Mouse (Mus musculus) layer of hippocampus, adult 8-10 months (tissue): ENCODE measurements around the gene Olfr380. TPM values are rescaled to one million over a fixed set of nuclear protein-coding genes. Genes with fewer than 3 reads are reported as not detected.

Experiments used
- DNase-seq, 2 experiments: peaks; one replicate each; pipeline ENCODE4 v3.0.0; 2022; ENCODE audit warnings: low spot score in 2 of 2
- total RNA-seq, 4 experiments: library from RNA; stranded (reverse); gene quantifications; 2 replicates each; pipeline ENCODE4 v1.2.4; 2022

Olfr380 gene
- total RNA-seq: not detected

DNA sequence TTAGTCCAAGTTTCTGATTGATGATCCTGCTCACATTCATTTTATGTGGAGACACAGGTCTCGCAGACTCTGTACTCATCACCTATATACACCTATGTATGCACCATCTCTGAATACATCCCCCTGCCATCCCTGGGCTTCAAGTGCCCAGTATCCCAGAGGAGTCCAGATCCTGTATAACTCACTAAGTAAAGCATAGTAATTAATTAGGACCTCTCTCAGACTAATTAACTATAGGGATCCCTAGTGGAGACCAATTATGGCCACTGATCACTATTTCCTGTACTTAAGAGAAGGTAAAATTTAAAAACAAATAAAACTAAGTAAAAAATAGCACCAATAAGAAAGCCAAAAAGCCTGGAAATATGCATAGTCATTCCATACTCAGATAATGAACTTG is at the start of gene Olfr380:
Gene Olfr380 (minus strand): TSS at position 101 of the 400 bp plus-strand sequence.
- DNase-seq: no peak

DNA sequence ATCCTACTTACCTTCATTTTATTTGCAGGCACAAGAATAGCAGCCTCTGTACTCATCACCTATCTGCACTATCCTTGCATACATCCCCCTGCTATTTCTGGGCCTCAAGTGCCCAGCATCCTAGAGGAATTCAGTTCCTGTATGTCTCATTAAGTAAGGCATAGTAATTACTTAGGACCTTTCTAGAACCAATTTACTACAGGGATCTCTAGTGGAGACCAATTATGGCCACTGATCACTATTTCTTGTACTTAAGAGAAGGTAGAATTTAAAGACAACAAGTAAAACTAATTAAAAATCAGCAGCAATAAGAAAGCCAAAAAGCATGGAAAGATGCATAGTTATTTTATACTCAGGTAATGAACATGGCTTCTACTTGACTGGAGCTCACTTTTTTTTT is 34.2 kb upstream of the Olfr380 start, which contains the start of gene Olfr381:
Gene Olfr381 (minus strand): TSS at position 101 of the 400 bp plus-strand sequence.
- DNase-seq: no peak

DNA sequence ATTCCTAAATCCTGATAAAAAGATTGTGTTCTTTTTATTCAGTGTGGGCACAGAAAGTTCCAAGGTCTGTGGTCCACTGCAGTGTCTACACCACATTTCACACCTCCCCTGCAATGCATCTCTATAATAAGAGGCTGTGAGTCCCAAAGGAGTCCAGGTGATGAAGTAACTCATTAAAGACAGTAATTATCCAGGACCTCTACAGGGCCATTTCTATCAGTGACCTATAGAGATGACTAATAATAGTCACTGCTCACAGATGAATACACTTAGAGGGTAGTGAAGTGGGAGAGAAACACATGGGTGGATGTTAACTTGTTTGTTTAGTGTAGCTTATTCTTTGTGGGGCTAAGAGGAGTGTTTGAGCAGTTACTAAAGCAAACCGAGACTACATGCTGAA is 28.9 kb downstream of the Olfr380 start, which contains the start of gene Olfr378:
Gene Olfr378 (minus strand): TSS at position 101 of the 400 bp plus-strand sequence.
- no peak for DNase-seq

Other genes starting within 250 kb of the Olfr380 start
- gene Trpv1, start 223.2 kb downstream of the Olfr380 start, total RNA-seq: not detected
- under 1 TPM; 0.49 to 0.67 (median 0.58) TPM for gene Trpv3, start 190.1 kb downstream of the Olfr380 start, total RNA-seq
- 10 to 100 TPM; 15.1 to 20.2 (median 18.3) TPM for gene Aspa, start 127.9 kb downstream of the Olfr380 start, total RNA-seq
- gene Gm49340, start 127.8 kb downstream of the Olfr380 start, total RNA-seq: not detected
- gene Spata22, start 127.8 kb downstream of the Olfr380 start, total RNA-seq: under 1 TPM in 1 of 4 experiments, not detected in 3; 0.29 TPM
- gene Olfr20, start 106.7 kb downstream of the Olfr380 start, total RNA-seq: not detected
- gene Olfr376, start 86.3 kb downstream of the Olfr380 start, total RNA-seq: not detected
- gene Olfr1, start 57.9 kb downstream of the Olfr380 start, total RNA-seq: not detected
- not detected for gene Olfr378, start 29.0 kb downstream of the Olfr380 start, total RNA-seq
- gene Olfr381, start 34.1 kb upstream of the Olfr380 start, total RNA-seq: not detected
- not detected for gene Olfr382, start 59.7 kb upstream of the Olfr380 start, total RNA-seq
- not detected for gene Olfr385, start 135.5 kb upstream of the Olfr380 start, total RNA-seq
- not detected for gene Olfr384, start 141.1 kb upstream of the Olfr380 start, total RNA-seq
- gene Zfp735, start 231.3 kb upstream of the Olfr380 start, total RNA-seq: not detected